Mouse (Mus musculus) hindbrain, embryonic 14.5 days (tissue): Measurements from ENCODE around the gene Cry2. TPM values are rescaled to one million over a fixed set of nuclear protein-coding genes. Genes with fewer than 3 reads are reported as not detected.
"Not testable (repeated sequence)": the region's sequence is repeated elsewhere in the genome, so short reads cannot be mapped to it uniquely, and the experiment has no call there.

ENCODE experiments used
- ATAC-seq: fragments of 200-750 bp; cut with Nextera tagmentation; 2 replicates; pipeline ENCODE4 v1.8.0; 2017; ENCODE audit warnings: moderate number of reproducible peaks, mild to moderate bottlenecking, moderate TSS enrichment, moderate library complexity; ENCODE audit not compliant: low FRiP score
- DNase-seq: peaks from one replicate; pipeline ENCODE4 v3.0.0-alpha.2; 2015; ENCODE audit warnings: low spot score
- H3K27ac ChIP-seq: fragments of 300-500 bp; sonication (generic); 2 replicates; pipeline ENCODE4 v1.5.1; 2014; ENCODE audit warnings: mild to moderate bottlenecking, moderate library complexity
- H3K27me3 ChIP-seq: fragments of 300-500 bp; sonication (generic); 2 replicates; pipeline ENCODE4 v1.6.1; 2014; ENCODE audit warnings: mild to moderate bottlenecking, low read length, mixed read lengths; ENCODE audit not compliant: control insufficient read depth, insufficient read depth
- H3K36me3 ChIP-seq: fragments of 300-500 bp; sonication (generic); replicated peaks from 2 replicates; pipeline ENCODE4 v1.6.1; 2014; ENCODE audit not compliant: control insufficient read depth, insufficient read depth
- H3K4me1 ChIP-seq: fragments of 300-500 bp; sonication (generic); replicated peaks from 2 replicates; pipeline ENCODE4 v1.6.1; 2014; ENCODE audit warnings: antibody characterized with exemption, low read length, mixed read lengths; ENCODE audit not compliant: control insufficient read depth, insufficient read depth
- H3K4me2 ChIP-seq: fragments of 300-500 bp; sonication (generic); replicated peaks from 2 replicates; pipeline ENCODE4 v1.6.1; 2014; ENCODE audit warnings: mild to moderate bottlenecking, moderate library complexity
- H3K4me3 ChIP-seq: fragments of 300-500 bp; sonication (generic); replicated peaks from 2 replicates; pipeline ENCODE4 v1.5.1; 2014; ENCODE audit warnings: mild to moderate bottlenecking, low read length
- H3K9ac ChIP-seq: fragments of 300-500 bp; sonication (generic); 2 replicates; pipeline ENCODE4 v1.6.1; 2014
- H3K9me3 ChIP-seq: fragments of 300-500 bp; sonication (generic); 2 replicates; pipeline ENCODE4 v1.6.1; 2016; ENCODE audit warnings: low read length; ENCODE audit not compliant: control insufficient read depth
- WGBS: fragments of 180-500 bp; shearing (Covaris S2); extraction: QIAGEN DNeasy Blood & Tissue Kit; methylation state at CpG from one replicate; pipeline ENCODE4 v1.1.7; 2014; 5-methylcytosine and 5-hydroxymethylcytosine counted together
- polyA plus RNA-seq: library from polyadenylated mRNA; unstranded; fragments of >200 nt; fragmentation: Nextera tagmentation; extraction: Ambion mirVana; gene quantifications from 2 replicates; pipeline ENCODE4 v1.2.1, GENCODE M21; 2014

The Cry2 gene
- polyA plus RNA-seq, 1 experiment from 2014 or later = 34.6 TPM

DNA sequence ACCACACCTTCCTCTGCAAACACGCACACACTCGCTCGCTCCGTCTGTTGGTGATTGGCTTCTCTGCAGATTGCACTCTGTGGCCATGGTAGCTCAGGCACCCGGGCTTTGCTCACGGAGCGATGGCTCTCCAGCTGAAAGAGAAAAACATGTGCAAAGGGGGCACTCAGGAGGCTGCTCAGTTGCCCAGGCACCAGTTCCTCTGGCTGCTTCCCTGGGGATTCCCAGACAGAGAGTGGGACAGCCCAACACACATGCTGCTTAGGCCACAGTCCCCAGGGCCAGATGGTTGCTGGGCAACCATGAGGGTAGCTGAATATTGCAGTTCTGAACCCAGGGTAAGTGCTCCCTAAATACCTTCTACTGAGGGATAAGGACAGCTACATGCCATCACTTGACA lies 28.2 kb downstream of the Cry2 start:
- Histone ChIP-seq H3K36me3 (peaks cover 71% of the 10 kb centered on the region), H3K9me3 (no peaks in the 10 kb centered on the region), H3K9ac (no peak overlapping the region), H3K27ac (no peak overlapping the region), H3K4me2 (no peak overlapping the region), H3K27me3 (no peaks in the 10 kb centered on the region), H3K4me3 (no peak overlapping the region), H3K4me1 (0 out of 2 replicates have a peak, but pooled peaks cover 9% of the 10 kb centered on the region)
- 56% methylated on average over 7 of the region's 7 CpGs for WGBS
- ATAC-seq (no peak), DNase-seq (no peak)

DNA sequence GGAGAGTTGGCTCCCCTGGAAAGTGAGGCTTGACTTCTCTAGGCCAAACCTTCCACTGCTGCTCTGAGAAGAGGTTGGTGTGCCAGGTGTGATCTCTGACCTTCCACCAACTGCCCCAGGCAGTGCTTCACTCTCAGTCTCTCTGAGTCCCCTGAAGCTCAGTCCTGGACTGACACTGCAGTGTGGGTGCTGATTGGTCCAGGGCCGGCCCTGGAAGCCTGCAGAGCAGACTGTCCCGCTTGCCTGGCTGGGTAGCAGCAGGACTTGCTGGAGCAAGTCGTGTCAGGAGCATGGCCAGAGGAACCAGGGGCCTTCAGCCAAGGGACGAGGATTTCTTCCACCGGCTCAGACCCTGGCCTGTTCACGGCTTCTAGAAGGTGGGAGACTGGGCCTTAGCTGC lies 29.1 kb downstream of the Cry2 start:
- H3K4me3 ChIP-seq = no peak overlapping the region
- no peak overlapping the region for H3K4me2 ChIP-seq
- H3K27ac ChIP-seq = no peak overlapping the region
- DNase-seq = no peak
- H3K27me3 ChIP-seq = no peaks in the 10 kb centered on the region
- ATAC-seq = no peak
- no peaks in the 10 kb centered on the region for H3K9me3 ChIP-seq
- no peak overlapping the region for H3K9ac ChIP-seq
- 84% methylated on average over 6 of the region's 6 CpGs for WGBS
- 0 out of 2 replicates have a peak, but pooled peaks cover 9% of the 10 kb centered on the region for H3K4me1 ChIP-seq
- H3K36me3 ChIP-seq = peaks cover 61% of the 10 kb centered on the region

DNA sequence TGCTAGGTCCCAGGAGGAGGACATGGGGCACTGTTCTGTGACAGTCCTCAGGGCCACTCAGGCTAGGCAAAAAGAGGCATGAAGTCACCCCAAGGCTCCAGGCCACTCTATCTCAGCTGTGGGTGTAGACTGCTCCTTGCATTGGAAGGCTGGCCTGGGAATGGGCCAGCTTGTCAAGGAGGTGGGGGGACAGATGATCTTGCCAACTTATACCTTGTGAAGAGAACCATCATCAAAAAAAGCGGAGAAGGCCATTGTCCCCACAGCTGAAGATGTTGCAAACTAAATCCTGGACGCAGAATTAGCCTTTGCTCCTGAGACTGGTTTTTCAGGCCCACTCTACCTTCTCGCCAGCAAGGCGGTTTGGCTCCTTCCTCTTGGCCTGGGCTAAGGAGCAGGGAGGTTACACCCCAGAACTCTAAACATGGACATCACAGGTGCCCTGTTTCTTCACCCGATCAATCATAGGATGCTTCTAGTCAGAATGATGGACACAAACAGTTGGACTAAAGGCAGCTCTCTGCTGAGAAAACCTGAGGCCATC lies 30.0 kb downstream of the Cry2 start:
- no peak overlapping the region for H3K4me3 ChIP-seq
- H3K4me1 ChIP-seq = peaks cover 18% of the 10 kb centered on the region; the same call in 1 of the 2 replicates
- H3K36me3 ChIP-seq = peaks cover 52% of the 10 kb centered on the region
- ATAC-seq = no peak
- no peak overlapping the region for H3K4me2 ChIP-seq
- WGBS = 94% methylated on average over 5 of the region's 5 CpGs
- no peak overlapping the region for H3K9ac ChIP-seq
- no peaks in the 10 kb centered on the region for H3K9me3 ChIP-seq
- no peak overlapping the region for H3K27ac ChIP-seq
- no peaks in the 10 kb centered on the region for H3K27me3 ChIP-seq
- DNase-seq = no peak

DNA sequence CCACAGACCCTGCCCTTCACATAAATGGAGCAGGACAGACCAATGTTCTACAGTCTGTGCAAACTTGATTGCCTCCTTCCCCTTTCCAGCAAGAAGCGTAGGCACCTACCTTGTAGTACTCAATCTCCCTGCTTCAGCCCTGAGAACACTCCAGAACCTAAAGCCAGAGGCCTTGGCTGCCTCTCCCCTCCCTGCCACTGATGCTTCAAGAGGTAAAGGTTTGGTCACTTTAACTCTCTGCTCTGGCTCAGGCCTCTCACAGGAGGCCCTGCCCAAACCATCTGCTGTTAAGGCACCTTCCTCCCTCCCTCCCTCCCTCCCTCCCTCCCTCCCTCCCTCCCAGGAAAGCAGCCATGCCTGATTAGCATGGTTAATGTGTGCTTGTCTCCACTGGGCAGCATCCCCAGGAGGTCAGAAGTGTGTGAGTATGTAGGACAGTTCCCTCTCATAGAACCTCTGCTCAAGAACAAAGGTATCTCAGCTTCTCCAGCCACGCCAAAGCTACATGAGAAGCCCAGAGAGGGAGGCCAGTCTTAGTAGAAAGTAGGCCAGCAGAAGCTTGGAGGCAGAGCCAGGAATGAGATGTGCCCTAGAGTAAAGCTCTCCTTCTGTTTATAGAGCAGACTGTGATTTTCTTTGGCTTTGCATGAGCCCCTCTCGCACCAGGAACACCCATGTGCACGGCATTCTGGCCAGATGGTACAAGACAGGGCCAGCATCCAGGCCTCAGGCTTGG lies 31.1 kb downstream of the Cry2 start:
- DNase-seq (no peak), ATAC-seq (no peak)
- H3K4me2 ChIP-seq = no peak overlapping the region
- no peaks in the 10 kb centered on the region for H3K9me3 ChIP-seq
- no peak overlapping the region for H3K9ac ChIP-seq
- 67% methylated on average over 4 of the region's 4 CpGs for WGBS
- H3K4me1 ChIP-seq = peaks cover 25% of the 10 kb centered on the region
- H3K27me3 ChIP-seq = no peaks in the 10 kb centered on the region
- H3K27ac ChIP-seq = no peak overlapping the region
- H3K4me3 ChIP-seq = no peak overlapping the region
- peaks cover 42% of the 10 kb centered on the region for H3K36me3 ChIP-seq

DNA sequence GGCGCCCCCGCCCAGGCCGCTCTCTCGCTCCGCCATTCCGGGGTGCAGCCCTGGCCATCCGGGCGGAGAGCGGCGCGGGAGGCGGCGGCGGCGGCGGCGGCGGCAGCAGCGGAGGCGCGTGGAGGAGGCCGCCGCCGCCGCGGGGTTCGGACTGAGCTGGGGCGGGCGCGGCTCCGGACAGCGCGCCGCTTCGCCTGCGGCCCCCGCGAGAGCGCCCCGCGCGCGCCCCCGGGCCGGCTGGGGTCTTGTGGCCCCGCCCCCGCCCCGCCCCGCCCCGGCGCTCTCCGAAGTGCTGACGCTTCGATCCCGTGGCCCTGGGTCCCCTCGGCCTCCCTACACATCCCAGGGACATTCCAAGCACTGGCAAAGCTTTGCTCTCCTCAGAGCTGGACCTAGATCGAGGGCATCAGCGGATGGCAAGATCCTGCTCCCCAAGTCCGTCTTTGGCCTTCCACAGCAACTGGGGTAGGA lies 32.7 kb downstream of the Cry2 start, which contains the start of gene Mapk8ip1:
TSS of gene Mapk8ip1 (minus strand) at position 173 of the 471 bp plus-strand sequence.
- DNase-seq (peak; percentile 44), ATAC-seq (peak; percentile 71)
- Histone ChIP-seq H3K9ac (peak within 1 kb of the TSS; percentile 94), H3K9me3 (no peaks in the 10 kb centered on the region), H3K4me3 (peak within 1 kb of the TSS; percentile 84), H3K27me3 (no peaks in the 10 kb centered on the region), H3K36me3 (peaks cover 25% of the 10 kb centered on the region), H3K27ac (peak within 1 kb of the TSS; percentile 81), H3K4me1 (peaks cover 30% of the 10 kb centered on the region), H3K4me2 (peak within 1 kb of the TSS; percentile 78)
- 3% methylated on average over 33 of the region's 59 CpGs for WGBS

DNA sequence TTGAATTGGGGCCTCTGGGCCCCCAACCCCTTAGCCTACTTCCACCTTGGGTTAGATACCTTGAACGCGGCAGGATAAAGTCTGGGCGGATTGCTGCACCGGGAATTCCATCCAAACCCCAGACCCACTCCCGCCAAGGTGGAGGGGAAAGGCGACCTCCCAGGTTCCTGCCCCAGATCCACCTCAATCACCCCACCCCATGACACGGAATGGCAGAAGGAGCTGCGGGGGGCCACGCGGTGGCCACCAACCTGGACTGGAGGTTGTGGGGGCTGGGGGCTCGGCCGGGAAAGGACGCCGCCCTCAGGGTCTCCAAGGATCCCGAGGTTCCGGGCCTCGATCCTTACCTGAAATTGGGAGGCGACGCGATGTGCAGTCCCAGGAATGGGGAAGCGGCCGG lies 33.2 kb downstream of the Cry2 start:
- WGBS = 3% methylated on average over 17 of the region's 22 CpGs
- Histone ChIP-seq H3K4me2 (peak overlapping the region; percentile 78), H3K9ac (peak overlapping the region; percentile 94), H3K36me3 (peaks cover 25% of the 10 kb centered on the region), H3K4me3 (peak overlapping the region; percentile 84), H3K27ac (peak overlapping the region; percentile 81), H3K9me3 (no peaks in the 10 kb centered on the region), H3K4me1 (peaks cover 30% of the 10 kb centered on the region), H3K27me3 (no peaks in the 10 kb centered on the region)
- no peak for DNase-seq
- ATAC-seq = peak; percentile 19

DNA sequence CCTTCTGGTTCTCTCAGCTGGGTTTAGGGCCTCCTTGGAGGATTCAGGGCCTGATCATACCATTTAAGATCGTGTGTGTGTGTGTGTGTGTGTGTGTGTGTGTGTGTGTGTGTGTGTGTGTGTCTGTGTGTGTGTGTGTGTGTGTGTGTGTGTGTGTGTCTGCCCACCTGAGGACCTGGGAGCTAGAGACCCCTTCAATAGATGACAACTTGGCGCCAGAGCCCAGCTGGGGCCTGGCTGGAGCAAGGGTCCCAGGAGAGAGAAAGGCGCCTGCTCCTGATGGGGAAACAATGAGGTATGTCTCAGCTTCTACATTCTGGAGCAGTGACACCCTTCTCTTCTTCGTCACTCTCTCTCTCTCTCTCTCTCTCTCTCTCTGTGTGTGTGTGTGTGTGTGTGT lies 34.0 kb downstream of the Cry2 start:
- Histone ChIP-seq H3K4me1 (peaks cover 30% of the 10 kb centered on the region), H3K36me3 (peaks cover 18% of the 10 kb centered on the region), H3K4me3 (peak overlapping the region; percentile 84), H3K9ac (peak overlapping the region; percentile 94), H3K4me2 (peak overlapping the region; percentile 78)
- DNase-seq, H3K27me3 ChIP-seq, H3K9me3 ChIP-seq, ATAC-seq, H3K27ac ChIP-seq: not testable (repeated sequence)
- WGBS = 27% methylated on average over 3 of the region's 4 CpGs

DNA sequence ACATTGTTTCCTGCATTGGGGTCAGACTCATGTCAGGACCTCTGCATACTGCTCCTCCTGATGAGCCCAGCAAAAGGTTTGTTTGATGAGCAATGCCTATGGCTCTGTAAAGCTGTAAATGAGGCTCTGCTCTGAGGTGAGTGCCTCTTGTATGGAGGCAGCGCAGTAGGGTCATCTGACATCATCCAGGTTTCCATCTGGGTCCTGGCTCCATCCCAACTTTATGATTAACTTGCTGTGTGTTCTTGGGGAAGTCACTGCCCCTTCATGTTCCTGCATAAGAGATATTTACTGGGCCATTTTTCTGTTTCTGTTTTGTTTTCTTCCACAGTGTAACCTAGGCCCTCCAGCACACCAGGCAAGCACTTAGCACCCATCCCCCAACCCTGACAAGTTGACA lies 36.4 kb downstream of the Cry2 start:
- no peak overlapping the region for H3K9ac ChIP-seq
- H3K4me2 ChIP-seq = no peak overlapping the region
- DNase-seq (no peak), ATAC-seq (no peak)
- H3K27ac ChIP-seq = no peak overlapping the region
- H3K4me1 ChIP-seq = peaks cover 34% of the 10 kb centered on the region
- no peak overlapping the region for H3K4me3 ChIP-seq
- no peaks in the 10 kb centered on the region for H3K27me3 ChIP-seq
- WGBS = 80% methylated on average over 1 of the region's 1 CpGs
- H3K9me3 ChIP-seq = no peaks in the 10 kb centered on the region
- no peaks in the 10 kb centered on the region for H3K36me3 ChIP-seq

DNA sequence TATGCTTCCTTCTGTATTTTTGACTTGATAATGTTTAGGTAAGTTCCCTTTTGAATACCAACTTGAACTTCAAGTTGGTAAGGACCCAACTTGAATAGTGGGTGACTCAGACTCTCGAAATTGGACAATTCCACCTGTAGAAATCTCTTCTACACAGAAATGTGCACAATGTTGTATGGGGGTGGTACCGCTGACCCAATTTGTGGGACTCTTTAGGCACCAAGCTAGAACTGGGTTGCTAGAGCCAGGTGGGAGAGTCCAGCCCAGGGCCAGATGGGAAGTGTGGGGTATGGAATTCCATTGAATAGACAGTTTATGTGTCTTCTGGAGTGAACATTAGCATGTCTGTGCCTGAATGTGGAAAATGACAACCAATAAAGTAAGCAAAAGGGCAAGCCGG lies 38.3 kb downstream of the Cry2 start:
- peaks cover 48% of the 10 kb centered on the region for H3K4me1 ChIP-seq
- H3K9ac ChIP-seq = no peak overlapping the region
- no peaks in the 10 kb centered on the region for H3K27me3 ChIP-seq
- no peak overlapping the region for H3K4me3 ChIP-seq
- DNase-seq (no peak), ATAC-seq (no peak)
- H3K9me3 ChIP-seq = no peaks in the 10 kb centered on the region
- no peak overlapping the region for H3K4me2 ChIP-seq
- H3K27ac ChIP-seq = no peak overlapping the region
- no peaks in the 10 kb centered on the region for H3K36me3 ChIP-seq
- 87% methylated on average over 3 of the region's 3 CpGs for WGBS
